Mouse (Mus musculus) kidney, adult 2 months (tissue): ENCODE measurements at regions not wholly inside any gene's neighbourhood (a gene's known extent, or its start where the extent isn't known, plus 50 kb on each side); places are given as distances from the start of the nearest gene placed in this dataset.

Experiments
- CTCF ChIP-seq: fragments of 200-500 bp; conservative IDR thresholded peaks from 2 replicates; pipeline ENCODE4 v1.5.1; 2011; ENCODE audit warnings: low read depth, mild to moderate bottlenecking, control low read depth, low read length, moderate library complexity, mixed read lengths; ENCODE audit not compliant: insufficient read depth, insufficient read length
- POLR2A ChIP-seq: fragments of 200-500 bp; IDR thresholded peaks from one replicate; pipeline ENCODE4 v1.6.1; 2011; ENCODE audit warnings: low read depth, low read length, control low read depth

- no peak for TF ChIP-seq CTCF
- TF ChIP-seq POLR2A, result no peak
Observed at GRCm38 (mm10) chrX:49346451-49346850, 58.4 kb upstream of the Enox2 start.
